Mouse (Mus musculus): ENCODE measurements around the gene Nomo1. TPM values are rescaled to one million over a fixed set of nuclear protein-coding genes. Genes with fewer than 3 reads are reported as not detected.

Gene Nomo1
- total RNA-seq, 1 experiment from 2014 or later, result 72.1 TPM

- ATAC-seq (replicated peaks; ENCODE audit: low read depth, poor library complexity, severe bottlenecking), result no peak
These were observed 64.9 kb downstream of the Nomo1 start for GRCm38 (mm10) chr7:46098221-46098918.

- no peak for ATAC-seq (replicated peaks; ENCODE audit: low read depth, poor library complexity, severe bottlenecking)
These were observed 65.4 kb downstream of the Nomo1 start for GRCm38 (mm10) chr7:46098919-46099286.

GRCm38 (mm10) chr7:46099682-46100081 is 66.2 kb downstream of the Nomo1 start:
- ATAC-seq (replicated peaks; ENCODE audit: low read depth, poor library complexity, severe bottlenecking), result no peak

- peak; percentile 74 for ATAC-seq (replicated peaks; ENCODE audit: low read depth, poor library complexity, severe bottlenecking)
These were observed 67.1 kb downstream of the Nomo1 start, which contains the start of gene Kcnj11 for GRCm38 (mm10) chr7:46100563-46100962. Gene Kcnj11 (minus strand): TSS chr7:46100764.

DNA sequence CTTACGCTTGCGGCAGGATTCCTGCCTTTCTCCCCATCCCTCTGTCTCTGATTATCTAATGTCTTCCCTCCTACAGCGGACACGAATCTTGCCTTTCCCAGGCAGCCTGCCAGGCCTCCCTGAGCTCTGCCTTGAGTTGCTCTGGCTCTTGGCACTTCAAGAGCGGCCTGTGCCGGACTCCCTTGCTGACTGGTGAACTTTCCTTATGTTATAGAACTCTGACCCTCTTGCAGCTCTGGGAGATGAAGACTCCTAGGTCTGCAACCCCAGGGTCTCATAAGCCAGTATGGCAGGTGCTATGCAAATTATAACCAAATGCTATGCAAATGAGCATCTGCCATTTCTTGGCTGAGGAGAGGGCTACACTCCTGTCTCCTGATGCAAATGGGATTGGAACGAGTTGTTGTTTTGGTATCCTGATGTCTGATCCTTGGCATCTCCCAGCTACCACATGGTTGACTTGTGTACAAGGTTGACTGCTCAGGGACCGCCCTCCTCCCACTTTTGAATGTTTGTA is 69.6 kb downstream of the Nomo1 start:
- ATAC-seq (replicated peaks; ENCODE audit: low read depth, poor library complexity, severe bottlenecking), result no peak

- no peak for ATAC-seq (replicated peaks; ENCODE audit: low read depth, poor library complexity, severe bottlenecking)
These were observed 70.3 kb downstream of the Nomo1 start for GRCm38 (mm10) chr7:46103771-46104170.

DNA sequence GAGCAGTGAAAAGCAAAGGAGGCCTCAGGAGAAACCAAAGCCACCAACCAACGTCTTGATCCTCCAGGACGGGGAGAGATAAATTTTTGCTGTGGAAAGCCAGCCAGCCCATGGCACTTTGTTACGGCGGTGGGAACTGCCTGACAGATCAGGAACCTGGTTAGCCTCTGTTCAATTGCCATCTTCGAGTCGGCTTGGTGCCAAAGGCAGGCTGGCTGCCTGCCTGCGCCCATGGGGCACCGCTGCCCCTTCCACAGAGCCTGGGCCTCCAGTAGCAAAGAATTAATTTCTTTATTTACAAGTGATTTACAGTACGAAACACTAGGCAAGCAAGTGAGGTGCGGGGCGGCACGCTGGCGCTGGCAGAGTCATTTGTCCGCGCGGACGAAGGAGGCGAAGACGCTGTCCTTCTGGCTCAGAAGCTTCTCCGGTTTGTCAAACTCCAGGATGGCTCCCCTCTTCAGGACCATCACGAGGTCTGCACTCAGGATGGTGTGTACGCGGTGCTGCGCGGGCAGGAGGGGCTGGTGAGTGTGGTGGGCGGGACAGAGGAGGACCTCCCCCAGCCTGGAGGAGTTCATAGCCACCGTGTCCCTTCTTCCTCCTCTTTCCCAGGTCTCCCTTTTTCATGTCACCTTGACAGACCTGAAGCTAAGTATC is 70.9 kb downstream of the Nomo1 start:
- no peak for ATAC-seq (replicated peaks; ENCODE audit: low read depth, poor library complexity, severe bottlenecking)

DNA sequence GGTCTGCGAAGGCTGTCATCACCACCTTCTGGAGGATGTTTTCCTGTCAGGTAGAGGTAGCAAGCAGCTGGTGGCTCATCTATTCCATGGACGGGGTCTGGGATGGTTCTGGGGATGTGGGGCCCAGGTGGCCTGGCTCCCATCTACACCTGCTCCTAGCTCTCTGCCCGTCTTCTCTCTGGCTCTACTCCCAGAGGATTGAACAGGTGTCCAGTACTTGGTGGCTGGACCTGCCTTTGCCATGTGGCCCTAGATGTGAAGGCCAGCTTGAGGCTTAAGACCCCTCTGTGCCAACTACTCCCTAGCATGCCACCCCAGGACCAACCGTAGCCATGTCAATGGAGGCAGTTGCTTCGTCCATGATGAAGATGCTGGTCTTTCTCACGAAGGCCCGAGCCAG is 72.0 kb downstream of the Nomo1 start:
- ATAC-seq (replicated peaks; ENCODE audit: low read depth, poor library complexity, severe bottlenecking), result no peak

- ATAC-seq (replicated peaks; ENCODE audit: low read depth, poor library complexity, severe bottlenecking), result no peak
These were observed 76.6 kb downstream of the Nomo1 start for GRCm38 (mm10) chr7:46110079-46110478.

DNA sequence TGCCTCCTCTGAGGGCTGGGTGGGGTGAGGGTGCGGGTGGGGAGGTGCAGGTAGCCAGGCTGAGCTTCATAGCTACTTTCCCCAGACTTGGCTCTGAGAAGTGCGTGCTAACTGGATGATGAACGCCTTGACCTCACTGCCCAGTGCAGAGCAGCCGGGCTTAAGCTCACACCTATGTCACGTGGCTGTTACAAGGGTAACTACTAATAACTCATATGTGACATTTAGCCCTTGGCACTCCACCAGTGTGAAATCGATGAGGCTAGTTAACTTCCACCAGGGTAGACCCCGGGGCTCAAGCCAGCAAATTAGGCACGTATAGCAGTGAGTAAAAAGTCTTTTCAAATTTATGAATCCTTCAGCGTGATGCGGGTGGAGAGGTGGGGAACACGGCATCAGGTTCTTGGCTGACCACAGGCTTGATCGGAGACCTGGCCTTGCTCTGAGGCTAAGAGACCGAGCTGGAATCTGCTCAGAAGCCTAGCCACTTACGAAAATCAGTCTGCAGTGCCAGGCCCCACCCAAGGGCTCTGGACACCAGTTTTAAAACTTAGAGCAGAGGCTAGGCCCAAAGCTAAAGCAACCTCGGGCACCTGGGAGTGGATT is 77.8 kb downstream of the Nomo1 start:
- ATAC-seq (replicated peaks; ENCODE audit: low read depth, poor library complexity, severe bottlenecking), result no peak

DNA sequence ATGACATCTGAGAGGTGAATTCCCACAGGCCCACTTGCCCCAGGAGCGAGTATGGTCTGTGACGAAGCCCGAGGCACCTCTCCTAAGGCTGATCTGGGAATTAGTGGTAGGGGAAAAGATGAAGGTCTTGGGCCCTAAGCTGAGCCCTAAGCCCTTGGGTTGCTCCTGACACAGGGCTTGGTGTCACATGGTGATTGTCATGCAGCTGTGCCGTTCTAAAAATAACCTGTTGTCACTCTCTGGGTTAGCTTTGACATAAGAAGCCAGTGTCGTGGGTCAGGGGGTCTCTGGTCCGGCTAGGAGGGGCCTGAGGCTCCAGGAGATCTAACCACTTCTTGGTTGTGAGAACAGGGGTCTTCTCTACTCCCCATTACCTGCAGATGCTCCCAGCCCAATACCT is 78.4 kb downstream of the Nomo1 start:
- no peak for ATAC-seq (replicated peaks; ENCODE audit: low read depth, poor library complexity, severe bottlenecking)

GRCm38 (mm10) chr7:46113435-46113834 is 79.9 kb downstream of the Nomo1 start:
- no peak for ATAC-seq (replicated peaks; ENCODE audit: low read depth, poor library complexity, severe bottlenecking)

- ATAC-seq (replicated peaks; ENCODE audit: low read depth, poor library complexity, severe bottlenecking), result peak; percentile 15; the same call in 1 of the 2 replicates
These were observed 82.7 kb downstream of the Nomo1 start for GRCm38 (mm10) chr7:46116118-46116581.

DNA sequence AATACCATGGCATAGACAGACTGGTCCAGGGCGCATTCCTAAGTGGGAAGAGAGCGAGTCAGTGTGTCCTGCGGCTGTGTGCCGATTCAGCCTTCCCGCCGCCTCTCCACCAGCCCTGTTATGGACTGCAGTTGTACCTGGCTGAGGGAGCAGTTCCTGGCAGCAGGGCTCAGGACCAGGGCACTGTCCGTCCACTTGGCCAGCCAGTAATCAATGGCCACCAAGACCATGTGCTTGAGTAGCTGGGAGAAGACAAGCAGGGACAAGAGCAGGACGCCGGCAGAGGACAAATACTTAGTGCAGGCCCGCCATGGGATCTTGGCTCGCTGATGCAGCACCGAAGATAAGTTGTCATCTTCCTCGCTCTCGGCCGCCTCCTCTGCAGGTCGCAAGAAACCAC is 83.5 kb downstream of the Nomo1 start:
- no peak for ATAC-seq (replicated peaks; ENCODE audit: low read depth, poor library complexity, severe bottlenecking)

DNA sequence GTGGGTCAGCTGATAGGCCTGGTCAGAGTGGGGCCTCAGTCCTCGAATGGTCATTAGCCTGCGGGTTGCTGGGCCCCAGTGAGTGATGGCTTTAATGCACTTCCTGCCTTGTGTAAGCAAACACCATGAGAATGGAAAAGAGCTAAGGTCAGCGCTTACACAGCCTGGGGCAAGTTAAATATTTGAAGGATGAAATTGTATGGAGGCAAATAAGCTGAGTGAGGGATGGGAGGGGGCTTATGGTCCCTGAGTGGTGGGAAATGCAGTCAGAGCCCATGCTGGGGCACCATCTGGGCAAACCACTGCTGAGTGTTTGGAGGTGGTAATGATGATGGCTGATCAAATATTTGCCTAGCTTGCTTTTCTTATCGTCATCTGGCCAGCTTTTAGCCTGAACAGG is 89.5 kb downstream of the Nomo1 start:
- ATAC-seq (replicated peaks; ENCODE audit: low read depth, poor library complexity, severe bottlenecking), result no peak

- no peak for ATAC-seq (replicated peaks; ENCODE audit: low read depth, poor library complexity, severe bottlenecking)
These were observed 91.0 kb downstream of the Nomo1 start for GRCm38 (mm10) chr7:46124460-46124859.

- no peak for ATAC-seq (replicated peaks; ENCODE audit: low read depth, poor library complexity, severe bottlenecking)
These were observed 91.8 kb downstream of the Nomo1 start for GRCm38 (mm10) chr7:46125340-46125739.

GRCm38 (mm10) chr7:46128196-46128595 is 94.7 kb downstream of the Nomo1 start:
- no peak for ATAC-seq (replicated peaks; ENCODE audit: low read depth, poor library complexity, severe bottlenecking)

DNA sequence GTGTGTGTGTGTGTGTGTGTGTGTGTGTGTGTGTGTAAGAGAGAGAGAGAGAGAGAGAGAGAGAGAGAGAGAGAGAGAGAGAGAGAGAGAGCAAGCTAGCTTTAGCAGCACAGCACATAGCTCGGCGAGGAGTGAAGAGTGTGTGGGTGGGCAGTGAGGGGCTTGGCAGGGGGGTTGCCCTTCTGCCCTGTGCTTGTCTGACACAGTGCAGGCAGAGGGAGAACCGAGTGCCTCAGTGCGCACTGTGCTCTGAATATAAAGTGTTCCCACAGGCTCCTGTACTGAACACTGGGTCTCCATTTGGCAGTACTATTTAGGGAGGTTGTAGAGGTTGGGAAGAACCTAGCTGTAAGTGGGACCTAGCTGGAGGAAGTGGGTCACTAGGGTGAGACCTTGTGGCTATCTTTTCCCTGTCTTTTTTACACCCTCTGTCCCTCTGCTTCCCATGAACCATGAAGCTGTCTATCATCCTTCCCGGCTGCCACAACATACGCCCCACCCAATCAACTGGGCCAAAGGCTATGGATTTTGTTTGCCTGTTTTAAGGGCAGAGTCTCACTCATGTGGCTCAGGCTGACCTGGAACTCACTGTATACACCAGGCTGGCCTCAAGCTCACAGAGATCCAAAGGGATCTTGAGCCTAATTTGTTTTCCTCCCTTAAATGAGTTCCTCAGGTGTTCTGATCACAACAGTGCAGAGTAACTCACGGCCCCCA is 96.1 kb downstream of the Nomo1 start:
- no peak for ATAC-seq (replicated peaks; ENCODE audit: low read depth, poor library complexity, severe bottlenecking)

DNA sequence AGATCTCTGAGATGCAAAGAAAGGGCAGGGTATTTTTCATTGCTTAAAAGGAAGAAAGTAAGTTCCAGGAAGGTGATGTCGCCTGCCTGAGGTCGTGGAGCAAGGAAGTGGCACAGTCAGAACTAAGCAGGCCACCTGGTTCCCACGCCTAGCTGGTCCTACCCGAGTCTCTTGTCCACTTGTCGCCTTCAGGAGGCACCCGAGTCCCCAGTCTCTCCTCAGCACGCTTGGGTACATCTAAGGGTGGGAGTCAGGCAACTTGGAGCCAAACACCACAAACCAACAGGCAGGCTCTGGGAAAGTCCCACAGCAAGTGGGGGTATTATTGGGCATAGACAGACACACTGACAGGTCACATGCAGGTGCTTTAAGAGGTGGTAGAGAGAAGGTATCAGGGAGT is 97.2 kb downstream of the Nomo1 start:
- no peak for ATAC-seq (replicated peaks; ENCODE audit: low read depth, poor library complexity, severe bottlenecking)

Measured in common myeloid progenitor, adult 5-6 weeks (primary cell).